Mouse (Mus musculus): ENCODE results near the gene Gpn1. TPM values are rescaled to one million over a fixed set of nuclear protein-coding genes. Genes with fewer than 3 reads are reported as not detected.
"Not testable (repeated sequence)": the region's sequence is repeated elsewhere in the genome, so short reads cannot be mapped to it uniquely, and the experiment has no call there.

The Gpn1 gene
- polyA plus RNA-seq, 1 experiment: 19.1 TPM

GRCm38 (mm10) chr5:31520556-31520955, 26.0 kb downstream of the Gpn1 start:
- no peak overlapping the region for H3ac ChIP-seq (ENCODE audit: control insufficient read depth, insufficient read length)
- TF ChIP-seq MYOG (IDR thresholded peaks at IDR 0.05; ENCODE audit: control insufficient read depth in 1 of 3, insufficient read depth in 1 of 3, insufficient read length in 2 of 3, low read depth in 2 of 3) (no peak), POLR2AphosphoS2 (IDR thresholded peaks at IDR 0.05; ENCODE audit: insufficient read length, low read depth) (no peak), CEBPB (IDR thresholded peaks at IDR 0.05; ENCODE audit: insufficient read depth, poor library complexity, severe bottlenecking) (no peak), POLR2A (IDR thresholded peaks at IDR 0.05; ENCODE audit: insufficient read length, low read depth) (no peak), TCF3 (IDR thresholded peaks at IDR 0.05; ENCODE audit: insufficient read length, low read depth) (no peak), SRF (IDR thresholded peaks at IDR 0.05; ENCODE audit: control insufficient read depth, insufficient read length, low read depth) (no peak), USF1 (IDR thresholded peaks at IDR 0.05; ENCODE audit: low read depth) (no peak), MYOD1 (IDR thresholded peaks at IDR 0.05; ENCODE audit: control insufficient read depth in 1 of 3, insufficient read length in 2 of 3, low read depth in 2 of 3) (no peak), TCF12 (IDR thresholded peaks at IDR 0.05; ENCODE audit: insufficient read depth, poor library complexity, severe bottlenecking) (no peak), MAX (IDR thresholded peaks at IDR 0.05; ENCODE audit: low read depth) (no peak), E2F4 (IDR thresholded peaks at IDR 0.05; ENCODE audit: insufficient read depth) (no peak), REST (IDR thresholded peaks at IDR 0.05; ENCODE audit: insufficient read depth, insufficient read length) (no peak)
- H3K79me2 ChIP-seq (ENCODE audit: control insufficient read depth, insufficient read depth): peaks cover 3% of the 10 kb centered on the region
- no peak overlapping the region for H3K4me3 ChIP-seq
- peaks cover 6% of the 10 kb centered on the region for H3K36me3 ChIP-seq (ENCODE audit: control insufficient read depth, insufficient read depth)
- no peaks in the 10 kb centered on the region for H3K27me3 ChIP-seq (ENCODE audit: control insufficient read depth, insufficient read depth, insufficient read length)
- H3K4me2 ChIP-seq (ENCODE audit: low read depth): no peak overlapping the region

- H3K79me2 ChIP-seq (ENCODE audit: control insufficient read depth, insufficient read depth): peaks cover 26% of the 10 kb centered on the region
- H3ac ChIP-seq (ENCODE audit: control insufficient read depth, insufficient read length): peak within 1 kb of the TSS; percentile 75
- peaks cover 5% of the 10 kb centered on the region for H3K36me3 ChIP-seq (ENCODE audit: control insufficient read depth, insufficient read depth)
- peak within 1 kb of the TSS; percentile 95 for H3K4me2 ChIP-seq (ENCODE audit: low read depth)
- peak within 1 kb of the TSS; percentile 91 for H3K4me3 ChIP-seq
- TF ChIP-seq E2F4 (IDR thresholded peaks at IDR 0.05; ENCODE audit: insufficient read depth) (no peak), SRF (IDR thresholded peaks at IDR 0.05; ENCODE audit: control insufficient read depth, insufficient read length, low read depth) (no peak), MYOD1 (IDR thresholded peaks at IDR 0.05; ENCODE audit: control insufficient read depth in 1 of 3, insufficient read length in 2 of 3, low read depth in 2 of 3) (no peak), POLR2A (IDR thresholded peaks at IDR 0.05; ENCODE audit: insufficient read length, low read depth) (peak; percentile 66)
- no peaks in the 10 kb centered on the region for H3K27me3 ChIP-seq (ENCODE audit: control insufficient read depth, insufficient read depth, insufficient read length)
These were observed 32.0 kb downstream of the Gpn1 start, which contains the start of gene Slc4a1ap for GRCm38 (mm10) chr5:31526354-31527116. TSS of gene Slc4a1ap (plus strand) at chr5:31526995.

DNA sequence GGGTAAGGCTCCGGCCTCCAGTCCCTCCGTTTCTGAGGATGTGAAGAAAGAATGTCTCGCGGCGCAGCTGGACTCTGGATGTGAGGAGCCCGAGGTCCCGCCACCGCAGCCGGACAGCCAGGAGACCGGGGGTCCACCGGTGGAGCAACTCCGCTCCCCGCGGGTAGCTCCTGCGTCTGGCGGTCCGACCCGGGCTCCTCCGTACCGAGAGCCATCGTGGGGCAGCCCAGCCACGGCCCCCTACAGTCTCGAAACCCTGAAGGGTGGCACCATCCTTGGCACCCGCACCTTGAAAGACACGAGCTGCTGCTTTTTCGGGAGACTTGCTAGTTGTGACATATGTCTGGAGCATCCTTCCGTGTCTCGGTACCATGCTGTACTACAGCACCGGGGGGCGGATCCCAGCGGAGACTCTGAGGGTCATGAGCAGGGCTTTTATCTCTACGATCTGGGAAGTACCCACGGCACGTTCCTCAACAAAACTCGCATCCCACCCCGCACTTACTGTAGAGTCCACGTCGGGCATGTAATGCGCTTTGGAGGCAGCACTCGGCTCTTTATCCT, 32.7 kb downstream of the Gpn1 start:
- Histone ChIP-seq H3K36me3 (ENCODE audit: control insufficient read depth, insufficient read depth) (peaks cover 12% of the 10 kb centered on the region), H3K79me2 (ENCODE audit: control insufficient read depth, insufficient read depth) (peaks cover 26% of the 10 kb centered on the region), H3K4me3 (peak overlapping the region; percentile 91), H3ac (ENCODE audit: control insufficient read depth, insufficient read length) (peak overlapping the region; percentile 75), H3K27me3 (ENCODE audit: control insufficient read depth, insufficient read depth, insufficient read length) (no peaks in the 10 kb centered on the region), H3K4me2 (ENCODE audit: low read depth) (peak overlapping the region; percentile 95)
- TF ChIP-seq E2F4 (IDR thresholded peaks at IDR 0.05; ENCODE audit: insufficient read depth): no peak
- no peak for TF ChIP-seq POLR2A (IDR thresholded peaks at IDR 0.05; ENCODE audit: insufficient read length, low read depth)
- no peak for TF ChIP-seq SRF (IDR thresholded peaks at IDR 0.05; ENCODE audit: control insufficient read depth, insufficient read length, low read depth)
- TF ChIP-seq MAX (IDR thresholded peaks at IDR 0.05; ENCODE audit: low read depth): no peak
- TF ChIP-seq REST (IDR thresholded peaks at IDR 0.05; ENCODE audit: insufficient read depth, insufficient read length): no peak
- TF ChIP-seq MYOD1 (IDR thresholded peaks at IDR 0.05; ENCODE audit: control insufficient read depth in 1 of 3, insufficient read length in 2 of 3, low read depth in 2 of 3): no peak
- no peak for TF ChIP-seq TCF3 (IDR thresholded peaks at IDR 0.05; ENCODE audit: insufficient read length, low read depth)
- TF ChIP-seq CEBPB (IDR thresholded peaks at IDR 0.05; ENCODE audit: insufficient read depth, poor library complexity, severe bottlenecking): no peak
- TF ChIP-seq MYOG (IDR thresholded peaks at IDR 0.05; ENCODE audit: control insufficient read depth in 1 of 3, insufficient read depth in 1 of 3, insufficient read length in 2 of 3, low read depth in 2 of 3): no peak
- no peak for TF ChIP-seq USF1 (IDR thresholded peaks at IDR 0.05; ENCODE audit: low read depth)

- H3K4me2 ChIP-seq (ENCODE audit: low read depth): peak within 1 kb of the TSS; percentile 95
- peak within 1 kb of the TSS; percentile 75 for H3ac ChIP-seq (ENCODE audit: control insufficient read depth, insufficient read length)
- H3K27me3 ChIP-seq (ENCODE audit: control insufficient read depth, insufficient read depth, insufficient read length): not testable (repeated sequence)
- peaks cover 26% of the 10 kb centered on the region for H3K79me2 ChIP-seq (ENCODE audit: control insufficient read depth, insufficient read depth)
- peak within 1 kb of the TSS; percentile 91 for H3K4me3 ChIP-seq
- H3K36me3 ChIP-seq (ENCODE audit: control insufficient read depth, insufficient read depth): peaks cover 14% of the 10 kb centered on the region
These were observed 33.2 kb downstream of the Gpn1 start, which contains the start of gene Supt7l for GRCm38 (mm10) chr5:31527707-31528106. TSS of gene Supt7l (minus strand) at chr5:31527807.

- H3ac ChIP-seq (ENCODE audit: control insufficient read depth, insufficient read length): no peak overlapping the region
- TF ChIP-seq USF1 (IDR thresholded peaks at IDR 0.05; ENCODE audit: low read depth) (peak; percentile 58), MYOD1 (IDR thresholded peaks at IDR 0.05; ENCODE audit: control insufficient read depth in 1 of 3, insufficient read length in 2 of 3, low read depth in 2 of 3) (no peak), TCF3 (IDR thresholded peaks at IDR 0.05; ENCODE audit: insufficient read length, low read depth) (no peak), MAX (IDR thresholded peaks at IDR 0.05; ENCODE audit: low read depth) (no peak)
- H3K4me2 ChIP-seq (ENCODE audit: low read depth): peak overlapping the region; percentile 95
- H3K27me3 ChIP-seq (ENCODE audit: control insufficient read depth, insufficient read depth, insufficient read length): no peaks in the 10 kb centered on the region
- peaks cover 26% of the 10 kb centered on the region for H3K79me2 ChIP-seq (ENCODE audit: control insufficient read depth, insufficient read depth)
- no peak overlapping the region for H3K4me3 ChIP-seq
- peaks cover 23% of the 10 kb centered on the region for H3K36me3 ChIP-seq (ENCODE audit: control insufficient read depth, insufficient read depth)
These were observed 34.0 kb downstream of the Gpn1 start for GRCm38 (mm10) chr5:31528560-31528959.
